Mouse (Mus musculus): ENCODE measurements at regions not wholly inside any gene's neighbourhood (a gene's known extent, or its start where the extent isn't known, plus 50 kb on each side); places are given as distances from the start of the nearest gene placed in this dataset.

GRCm38 (mm10) chr2:51799856-51800255 lies 135.1 kb downstream of the Rbm43 start:
- DNase-seq (ENCODE audit: low spot score in 2 of 2) = no peak

- no peak for DNase-seq (ENCODE audit: low spot score in 2 of 2)
These were observed 112.0 kb downstream of the Rbm43 start for GRCm38 (mm10) chr2:51822976-51823375.

DNA sequence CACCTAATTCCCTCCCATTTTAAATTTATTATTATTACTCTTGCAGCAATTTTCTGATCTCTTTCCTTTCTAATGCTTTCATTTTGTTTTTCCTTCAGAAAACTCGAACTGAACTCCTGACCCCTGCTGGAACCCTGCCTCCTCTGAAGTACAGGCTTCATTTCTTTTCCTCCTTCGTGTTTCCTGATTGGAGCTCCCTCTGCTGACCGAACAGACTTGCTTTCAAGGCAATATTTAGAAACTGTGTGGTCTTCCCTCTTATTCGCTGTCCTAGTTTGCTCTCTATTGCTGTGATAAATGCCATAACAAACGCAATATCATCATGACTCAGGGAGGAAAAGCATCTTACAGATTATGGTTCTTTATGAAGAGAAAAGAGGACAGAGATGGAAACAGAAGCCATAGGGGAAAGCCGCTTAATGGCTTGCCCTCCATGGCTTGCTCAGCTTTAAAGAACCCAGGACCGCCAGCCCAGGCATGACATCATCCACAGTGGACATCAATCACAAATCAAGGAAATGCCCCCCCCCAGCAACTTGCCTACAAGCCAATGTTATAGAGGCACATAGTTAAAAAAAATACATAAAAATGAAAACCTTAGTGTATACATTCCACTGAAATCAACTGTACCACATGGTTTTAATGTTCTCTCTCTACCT lies 104.5 kb downstream of the Rbm43 start:
- DNase-seq (ENCODE audit: low spot score in 2 of 2) = peak; percentile 24 to 78

- DNase-seq (ENCODE audit: low spot score in 2 of 2) = no peak
These were observed 103.8 kb downstream of the Rbm43 start for GRCm38 (mm10) chr2:51830965-51831720.

DNA sequence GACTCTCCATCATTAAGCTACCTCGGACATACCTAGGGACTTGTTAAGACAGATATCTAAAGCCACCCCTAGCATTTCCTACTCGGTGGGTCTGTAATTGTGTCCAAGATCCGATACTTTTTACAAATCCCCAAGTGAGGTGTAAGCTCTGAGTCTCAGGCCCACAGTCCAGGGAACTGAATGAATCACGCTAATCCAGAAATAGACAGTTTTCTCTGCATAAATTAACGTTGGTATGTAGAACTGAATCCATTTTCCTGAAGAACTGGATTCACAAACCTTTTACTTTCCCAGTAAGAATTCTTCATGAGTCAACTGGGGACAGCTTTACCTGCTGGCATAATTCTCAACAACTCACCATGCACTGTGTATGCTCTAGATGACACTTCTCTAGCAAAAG lies 97.1 kb downstream of the Rbm43 start:
- DNase-seq (ENCODE audit: low spot score in 2 of 2) = no peak

DNA sequence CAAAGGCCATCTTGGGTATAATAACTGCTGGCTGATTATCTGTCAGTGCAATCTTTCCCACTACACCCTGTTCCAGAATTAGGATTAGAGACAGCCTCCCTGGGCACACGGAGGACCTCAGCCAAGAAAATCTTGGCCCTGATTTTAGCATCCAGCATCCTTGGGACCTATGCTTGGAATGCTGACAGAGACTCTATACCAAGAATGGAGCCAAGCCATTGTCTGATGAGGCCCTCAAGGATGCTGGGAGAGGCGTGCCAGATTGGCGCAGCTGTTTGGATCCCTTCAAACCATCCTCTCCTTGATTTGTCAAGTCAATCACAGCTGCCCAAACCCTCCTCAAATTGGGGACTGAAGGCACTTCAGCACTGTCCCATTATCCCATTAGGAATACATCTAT lies 94.2 kb downstream of the Rbm43 start:
- DNase-seq (ENCODE audit: low spot score in 2 of 2) = no peak

DNA sequence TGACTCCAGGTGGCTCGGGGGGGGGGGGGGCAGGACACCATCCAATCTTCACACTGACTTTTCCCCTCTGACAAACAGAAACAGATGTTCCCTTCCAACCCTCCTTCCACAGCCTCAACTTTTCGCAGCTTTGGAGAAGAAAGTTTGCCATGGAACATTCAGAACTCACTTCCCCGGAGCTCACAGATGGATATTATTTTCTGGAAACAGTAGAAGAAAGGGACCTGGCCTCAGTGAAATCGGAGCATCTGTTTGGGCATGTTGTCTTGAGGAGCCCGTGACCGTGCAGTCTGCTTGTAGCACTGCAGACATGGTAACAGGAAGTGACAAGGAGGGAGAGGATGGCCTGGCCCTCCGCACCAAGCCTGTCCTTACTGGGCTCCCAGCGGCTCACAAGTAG lies 90.1 kb downstream of the Rbm43 start:
- no peak for DNase-seq (ENCODE audit: low spot score in 2 of 2)

- DNase-seq (ENCODE audit: low spot score in 2 of 2) = no peak
These were observed 87.4 kb downstream of the Rbm43 start for GRCm38 (mm10) chr2:51847556-51847955.

- DNase-seq (ENCODE audit: low spot score in 2 of 2) = no peak
These were observed 87.0 kb downstream of the Rbm43 start for GRCm38 (mm10) chr2:51847964-51848363.

DNA sequence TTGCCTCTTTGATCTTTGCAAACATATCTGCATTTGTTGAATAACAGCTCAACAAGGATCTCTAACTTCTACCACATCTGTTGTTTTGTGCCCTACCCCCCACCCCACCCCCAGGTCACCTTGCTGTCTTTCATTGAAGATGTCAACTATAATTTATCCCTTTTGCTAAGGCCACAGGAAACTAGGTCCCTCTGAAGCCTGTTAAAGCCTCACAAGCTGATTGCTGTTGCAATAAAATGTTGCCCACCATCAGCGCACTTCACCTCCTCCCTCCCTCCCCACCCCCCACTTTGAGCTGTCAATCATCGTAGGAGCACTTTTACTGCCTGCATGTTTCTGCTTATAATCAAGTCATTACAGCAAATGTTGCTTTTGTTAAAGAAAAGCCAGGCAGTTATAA lies 86.5 kb downstream of the Rbm43 start:
- no peak for DNase-seq (ENCODE audit: low spot score in 2 of 2)

- DNase-seq (ENCODE audit: low spot score in 2 of 2) = no peak
These were observed 84.4 kb downstream of the Rbm43 start for GRCm38 (mm10) chr2:51850581-51850980.

DNA sequence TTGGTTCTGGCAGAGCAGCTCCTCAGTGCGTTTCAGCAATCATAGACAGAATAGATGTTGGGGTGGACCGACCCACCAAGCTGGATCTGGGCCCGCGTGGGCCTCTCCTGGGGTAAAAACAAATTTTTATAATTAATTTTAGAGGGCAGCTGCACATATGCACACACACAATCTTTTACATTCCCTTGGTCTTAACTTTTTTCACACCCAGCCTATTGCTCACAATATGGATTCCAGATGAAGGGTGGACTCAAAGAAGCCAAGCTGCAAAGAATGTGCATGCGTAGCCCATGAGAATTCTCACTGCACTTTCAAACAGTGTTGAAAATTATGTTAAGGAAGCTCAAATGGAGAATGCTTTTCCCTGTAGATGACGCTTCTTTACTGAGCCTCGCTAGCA lies 83.3 kb downstream of the Rbm43 start:
- no peak for DNase-seq (ENCODE audit: low spot score in 2 of 2)

GRCm38 (mm10) chr2:51857226-51857625 lies 77.7 kb downstream of the Rbm43 start:
- DNase-seq (ENCODE audit: low spot score in 2 of 2) = no peak

GRCm38 (mm10) chr2:51866045-51866444 lies 68.9 kb downstream of the Rbm43 start:
- no peak for DNase-seq (ENCODE audit: low spot score in 2 of 2)

DNA sequence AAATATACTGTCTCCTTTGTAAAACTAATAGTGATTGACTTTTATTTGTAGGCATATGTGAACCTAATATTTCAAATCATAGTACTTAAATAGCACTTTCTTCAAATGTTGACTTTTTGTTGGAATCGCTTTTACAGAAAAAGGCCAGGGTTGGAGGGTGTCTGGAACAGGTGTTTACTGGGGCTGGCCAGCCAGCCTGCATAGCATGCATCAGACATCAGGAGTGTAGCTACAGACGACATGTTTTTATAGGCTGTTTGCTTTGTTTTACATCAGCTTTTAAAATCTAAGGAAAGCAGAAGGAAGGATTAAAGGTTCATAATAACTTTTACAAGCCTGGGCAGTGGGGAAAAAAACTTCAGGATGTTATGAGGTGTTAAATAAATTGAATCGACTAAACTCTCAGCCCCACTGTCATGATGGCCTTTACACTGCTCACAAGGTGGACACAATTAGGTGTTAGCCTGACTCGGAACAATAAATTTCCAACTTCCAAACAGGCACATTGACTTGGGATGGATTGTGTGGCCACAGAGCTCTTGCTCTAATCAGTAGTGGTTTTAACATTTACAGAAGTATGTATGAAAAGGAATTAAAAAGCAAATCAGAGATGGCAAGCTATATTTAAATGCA lies 66.0 kb downstream of the Rbm43 start:
- DNase-seq (ENCODE audit: low spot score in 2 of 2) = no peak

GRCm38 (mm10) chr2:51871571-51871970 lies 63.4 kb downstream of the Rbm43 start:
- no peak for DNase-seq (ENCODE audit: low spot score in 2 of 2)
